Mouse (Mus musculus) thymus, adult 2 months (tissue): ENCODE data around the gene Cacybp.

Experiments used
- CTCF ChIP-seq: fragments of 200-500 bp; IDR thresholded peaks from 2 replicates; pipeline ENCODE4 v1.5.1; 2012; ENCODE audit warnings: mild to moderate bottlenecking, control low read depth, low read length, moderate library complexity, borderline replicate concordance; ENCODE audit not compliant: control insufficient read depth, poor library complexity, insufficient read depth; ENCODE audit errors: extremely low read depth
- POLR2A ChIP-seq: fragments of 200-500 bp; IDR thresholded peaks from 2 replicates; pipeline ENCODE4 v1.6.1; 2012; ENCODE audit warnings: mild to moderate bottlenecking, low read length, control low read depth, moderate library complexity; ENCODE audit not compliant: control insufficient read depth, poor library complexity, insufficient read depth; ENCODE audit errors: extremely low read depth

DNA sequence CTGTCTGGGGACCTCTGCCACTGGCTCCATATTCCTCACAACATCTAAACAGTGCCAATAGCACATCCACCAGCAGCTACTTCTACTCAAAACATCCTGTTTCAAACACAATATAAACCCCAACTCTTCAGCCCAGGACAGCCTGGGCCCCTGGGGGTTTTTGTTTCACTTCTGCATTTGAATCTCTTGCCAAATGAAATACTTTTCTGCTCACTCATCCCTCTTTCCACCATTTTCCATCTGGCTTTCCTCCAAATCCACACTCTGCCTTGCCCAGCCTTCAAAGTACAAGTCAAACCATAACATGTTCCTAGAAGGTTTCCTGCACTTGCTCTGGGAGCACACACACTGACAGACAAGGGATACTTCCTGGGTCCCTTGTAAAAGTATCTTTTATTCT lies 21.2 kb upstream of the Cacybp start:
- TF ChIP-seq POLR2A (no peak), CTCF (no peak)
